Mouse (Mus musculus) heart, postnatal 0 days (tissue): ENCODE results near the gene Plpp3.

Experiments
- CTCF ChIP-seq: IDR thresholded peaks from 2 replicates; pipeline ENCODE4 v1.5.1; 2016; ENCODE audit warnings: antibody characterized with exemption, control low read depth, low read depth
- EP300 ChIP-seq: IDR thresholded peaks from 2 replicates; pipeline ENCODE4 v1.6.1; 2016; ENCODE audit warnings: antibody characterized with exemption, low read depth

GRCm38 (mm10) chr4:105202439-105202838 lies 45.3 kb downstream of the Plpp3 start:
- TF ChIP-seq CTCF (no peak), EP300 (no peak)
